Mouse (Mus musculus): ENCODE measurements around the gene Mrpl16.

Gene Mrpl16

GRCm38 (mm10) chr19:11770205-11770892 lies at the start of gene Mrpl16:
Gene Mrpl16 (plus strand): TSS chr19:11770391.
- peak; percentile 84 to 87 for DNase-seq (ENCODE audit: low spot score in 2 of 2)

- no peak for DNase-seq (ENCODE audit: low spot score in 2 of 2)
These were observed 46.3 kb upstream of the Mrpl16 start for GRCm38 (mm10) chr19:11723870-11724269.

- no peak for DNase-seq (ENCODE audit: low spot score in 2 of 2)
These were observed 45.9 kb upstream of the Mrpl16 start for GRCm38 (mm10) chr19:11724275-11724674.

DNA sequence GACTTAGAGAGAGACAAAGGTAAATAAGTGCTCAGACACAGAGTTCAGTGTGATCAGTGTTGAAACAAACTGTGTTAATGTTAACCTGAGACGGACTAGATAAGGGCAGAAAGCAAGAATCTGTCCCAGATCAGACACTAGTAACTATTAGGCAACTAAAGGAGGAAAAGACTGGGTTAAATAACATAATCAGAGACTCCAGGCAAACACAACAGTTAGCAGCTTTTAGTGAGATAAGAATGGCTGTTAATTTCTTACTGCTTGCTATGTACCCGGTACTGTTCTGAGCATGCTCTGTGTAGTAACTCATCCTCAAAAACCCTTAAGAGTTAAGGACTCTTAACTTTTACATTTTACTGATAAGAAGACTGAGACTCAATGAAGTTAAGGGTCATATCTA lies 44.3 kb upstream of the Mrpl16 start:
- DNase-seq (ENCODE audit: low spot score in 2 of 2), result no peak

- no peak for DNase-seq (ENCODE audit: low spot score in 2 of 2)
These were observed 42.9 kb upstream of the Mrpl16 start for GRCm38 (mm10) chr19:11727304-11727703.

DNA sequence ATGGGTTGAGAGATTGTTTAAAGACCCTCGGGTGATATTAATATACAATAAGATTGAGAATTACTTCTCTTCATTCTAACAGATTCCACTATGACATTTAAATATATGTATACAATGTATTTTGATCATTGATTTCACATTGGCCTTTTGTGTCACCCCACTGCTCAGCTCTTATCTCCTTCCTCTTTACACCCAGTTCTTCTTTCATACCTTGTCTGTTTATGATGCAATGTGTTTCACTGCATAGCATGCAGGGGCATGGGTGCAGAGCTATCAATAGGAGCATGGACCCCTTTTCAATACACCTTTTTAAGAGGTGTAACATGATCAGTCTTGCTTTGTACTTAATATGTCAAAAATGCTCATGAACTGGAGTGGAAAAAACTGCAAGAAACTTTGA lies 39.9 kb upstream of the Mrpl16 start:
- no peak for DNase-seq (ENCODE audit: low spot score in 2 of 2)

DNA sequence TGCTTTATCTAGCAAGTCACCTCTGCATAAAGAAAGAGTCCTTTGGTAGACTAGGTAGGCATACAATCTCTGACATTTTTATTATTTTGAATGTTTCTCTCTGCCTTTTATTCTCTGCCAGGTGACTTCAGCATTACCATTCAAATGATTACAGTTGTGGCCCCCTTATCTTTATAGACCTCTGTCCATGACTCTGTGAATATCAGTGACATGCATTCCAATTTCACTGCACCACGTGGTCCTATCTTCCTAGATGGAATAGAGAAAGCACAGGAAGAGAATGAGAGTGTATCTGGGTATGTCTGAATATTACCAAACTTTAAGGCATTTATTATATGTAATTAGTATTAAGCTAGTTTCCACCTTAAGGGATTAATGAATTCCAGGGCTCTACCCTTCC lies 33.7 kb upstream of the Mrpl16 start:
- DNase-seq (ENCODE audit: low spot score in 2 of 2), result no peak

DNA sequence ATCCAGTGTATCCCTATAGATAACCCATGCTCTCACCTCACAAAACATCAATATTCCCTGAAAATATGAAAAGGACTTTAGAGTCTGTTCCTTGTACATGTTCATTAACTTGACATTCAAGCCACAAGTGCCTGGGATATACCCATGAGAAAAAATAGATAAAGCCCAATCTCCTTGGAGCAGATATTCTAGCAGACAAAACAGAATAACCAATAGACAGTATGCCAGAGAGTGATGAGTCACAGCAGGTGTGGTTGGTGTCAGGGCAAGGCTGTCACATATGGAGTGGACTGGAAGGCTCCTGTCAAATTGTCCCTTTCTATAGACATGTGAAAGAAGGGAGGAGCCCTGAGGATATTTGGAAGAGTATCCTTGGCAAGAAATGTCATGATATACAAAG lies 24.5 kb upstream of the Mrpl16 start:
- DNase-seq (ENCODE audit: low spot score in 2 of 2), result no peak

DNA sequence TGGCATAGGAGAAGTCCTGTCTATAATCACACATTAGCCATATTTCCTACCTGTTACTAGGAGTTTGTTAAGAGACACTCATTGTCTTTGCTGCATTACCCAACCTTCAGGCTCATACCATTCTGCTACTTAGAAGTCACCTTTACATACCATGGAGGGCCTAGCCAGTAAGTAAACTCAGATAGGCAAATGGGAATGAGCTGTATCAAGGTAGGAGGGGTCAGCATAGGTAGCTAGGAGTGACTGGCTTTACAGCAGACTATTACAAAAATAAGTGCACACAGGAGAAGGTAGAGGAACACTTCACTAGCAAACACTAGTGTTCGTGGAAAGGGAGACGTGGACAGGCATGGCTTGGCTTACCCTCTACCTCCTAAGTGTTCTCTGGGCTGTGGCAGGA lies 22.9 kb upstream of the Mrpl16 start, which contains the start of gene Gif:
TSS of gene Gif (plus strand) at position 257 of the 400 bp plus-strand sequence.
- DNase-seq (ENCODE audit: low spot score in 2 of 2), result no peak

GRCm38 (mm10) chr19:11765059-11765458 lies 5.1 kb upstream of the Mrpl16 start:
- no peak for DNase-seq (ENCODE audit: low spot score in 2 of 2)

DNA sequence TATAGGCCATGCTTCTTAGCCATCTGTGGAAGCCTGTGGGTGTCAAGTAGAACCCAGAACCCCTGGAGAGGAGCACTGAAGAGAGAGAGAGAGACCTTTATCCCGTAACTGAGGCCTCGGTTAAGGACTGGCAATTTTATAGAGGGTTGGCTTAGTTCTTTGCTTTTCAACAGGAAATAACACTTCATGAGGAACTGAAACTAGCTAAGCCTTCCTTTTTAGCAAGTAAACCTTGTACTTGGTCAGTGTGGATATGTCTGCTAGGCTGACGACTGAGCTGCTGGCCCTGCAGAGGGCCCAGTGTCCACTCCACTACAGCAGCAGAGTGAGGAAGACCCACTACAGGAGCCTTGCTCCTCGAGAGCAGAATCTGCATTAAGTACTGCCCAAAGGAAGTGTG lies 3.8 kb upstream of the Mrpl16 start:
- DNase-seq (ENCODE audit: low spot score in 2 of 2), result no peak

- no peak for DNase-seq (ENCODE audit: low spot score in 2 of 2)
These were observed 2.0 kb upstream of the Mrpl16 start for GRCm38 (mm10) chr19:11768163-11768562.

- no peak for DNase-seq (ENCODE audit: low spot score in 2 of 2)
These were observed 802 bp upstream of the Mrpl16 start for GRCm38 (mm10) chr19:11769257-11769920.

- DNase-seq (ENCODE audit: low spot score in 2 of 2), result peak; percentile 32 to 41
These were observed 7.1 kb downstream of the Mrpl16 start for GRCm38 (mm10) chr19:11777191-11777865.

DNA sequence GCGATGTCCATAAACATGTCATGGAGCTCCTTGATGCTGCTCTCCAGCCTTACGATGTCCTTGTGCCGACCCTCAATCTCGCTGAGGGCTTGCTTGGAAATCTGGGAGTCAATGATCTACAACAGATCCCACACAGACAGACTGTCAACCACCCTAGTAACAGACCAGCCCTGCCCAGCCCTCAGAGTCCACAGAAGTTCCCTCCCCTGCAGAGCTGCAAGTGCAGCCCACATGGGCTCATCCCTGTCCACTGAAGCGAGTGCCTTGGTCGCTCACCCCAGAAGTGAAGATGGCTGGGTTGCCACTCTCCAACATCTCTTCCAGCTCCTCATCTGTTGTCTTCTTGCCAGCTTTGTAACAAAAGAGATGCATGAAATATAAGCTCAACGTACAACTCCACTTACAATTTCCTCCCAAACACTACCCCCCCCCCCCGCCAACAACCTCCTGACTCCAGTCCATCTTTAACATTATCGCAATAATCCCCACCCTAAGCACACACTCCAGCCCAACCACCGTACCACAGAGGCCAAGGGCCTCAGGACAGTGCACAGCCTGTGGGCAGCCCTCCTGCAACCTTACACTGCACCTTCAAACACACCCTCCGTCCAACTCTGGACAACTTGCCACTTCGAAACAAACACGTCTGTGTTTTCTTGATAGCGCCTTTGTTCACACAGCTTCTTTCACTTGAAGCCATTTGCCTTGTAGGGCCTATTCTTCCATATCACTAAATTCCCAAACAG lies 15.4 kb downstream of the Mrpl16 start:
- no peak for DNase-seq (ENCODE audit: low spot score in 2 of 2)

GRCm38 (mm10) chr19:11787826-11788225 lies 17.6 kb downstream of the Mrpl16 start:
- DNase-seq (ENCODE audit: low spot score in 2 of 2), result no peak

- DNase-seq (ENCODE audit: low spot score in 2 of 2), result no peak
These were observed 18.7 kb downstream of the Mrpl16 start for GRCm38 (mm10) chr19:11788876-11789275.

DNA sequence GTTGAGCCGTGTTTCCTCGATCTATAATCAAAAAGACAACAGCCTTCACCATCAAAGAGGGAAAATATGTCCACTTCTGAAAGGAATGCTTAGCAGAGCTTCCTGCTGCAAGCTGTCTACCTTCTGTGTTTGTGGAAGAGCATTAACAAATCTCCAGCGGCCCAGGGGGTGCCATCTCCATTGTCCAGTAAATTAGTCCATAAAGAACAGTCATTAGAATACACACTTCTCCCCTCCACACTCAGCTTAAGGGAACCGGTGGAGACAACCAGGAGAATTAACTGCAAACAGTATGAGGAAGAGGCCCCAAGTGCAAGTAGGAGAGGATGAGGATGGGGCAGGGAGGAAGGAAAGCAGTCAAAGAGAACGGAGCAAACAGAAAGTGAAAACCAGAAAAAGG lies 21.6 kb downstream of the Mrpl16 start:
- no peak for DNase-seq (ENCODE audit: low spot score in 2 of 2)

DNA sequence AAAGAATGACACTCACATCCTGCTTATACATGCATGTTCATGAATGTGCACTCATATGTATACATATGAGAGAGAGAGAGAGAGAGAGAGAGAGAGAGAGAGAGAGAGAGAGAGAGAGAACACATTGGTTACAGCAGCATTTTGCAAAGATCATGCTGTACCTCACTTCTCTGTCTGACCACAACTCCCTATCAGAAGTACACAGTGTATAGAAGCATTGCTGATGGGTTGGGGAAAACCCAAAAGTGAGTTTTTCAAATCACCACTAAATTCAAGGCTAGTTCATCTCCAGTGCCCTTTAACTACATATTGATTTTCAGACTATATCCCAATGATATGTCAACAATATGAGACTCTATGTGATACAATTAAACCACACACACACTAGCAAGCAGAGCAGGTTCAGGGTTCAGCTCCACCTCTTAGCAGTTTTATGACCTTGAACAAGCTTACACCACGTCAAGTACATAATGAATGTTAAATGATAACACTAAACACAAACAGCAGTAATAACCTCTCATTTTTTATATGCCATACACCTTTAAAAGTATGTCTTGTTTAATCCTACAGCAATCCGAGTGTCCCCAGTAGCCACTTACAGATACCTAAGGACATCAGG lies 23.7 kb downstream of the Mrpl16 start:
- no peak for DNase-seq (ENCODE audit: low spot score in 2 of 2)

DNA sequence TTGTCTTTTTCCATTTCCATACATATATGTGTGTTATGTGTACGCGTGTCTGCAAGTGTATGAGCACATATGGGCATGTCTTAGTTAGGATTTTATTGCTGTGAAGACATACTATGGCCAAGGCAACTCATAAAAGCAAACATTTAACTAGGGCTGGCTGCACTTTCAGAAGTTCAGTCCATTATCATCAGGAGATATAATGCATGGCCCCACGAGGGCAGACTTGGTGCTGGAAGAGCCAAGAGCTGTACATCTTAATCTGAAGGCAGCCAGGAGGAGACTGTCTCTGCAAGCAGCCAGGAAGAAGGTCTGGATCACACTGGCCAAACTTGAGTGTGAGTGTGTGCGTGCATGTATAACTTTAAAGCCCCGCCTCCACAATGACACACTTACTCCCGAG lies 24.3 kb downstream of the Mrpl16 start:
- DNase-seq (ENCODE audit: low spot score in 2 of 2), result no peak

- no peak for DNase-seq (ENCODE audit: low spot score in 2 of 2)
These were observed 30.5 kb downstream of the Mrpl16 start for GRCm38 (mm10) chr19:11800531-11801315.

Measured in urinary bladder, postnatal 36 days (tissue).